Mouse (Mus musculus) hematopoietic stem cell, adult 5-6 weeks (primary cell): ENCODE data around the gene Vrtn. TPM values are rescaled to one million over a fixed set of nuclear protein-coding genes. Genes with fewer than 3 reads are reported as not detected.

ENCODE experiments used
- ATAC-seq, 2 experiments: fragments of 125-278 bp in 1 of 2; replicated peaks in 1 of 2; 2 replicates each; pipeline ENCODE4 v1.8.0; 2016 to 2017; ENCODE audit warnings: inconsistent platforms in 2 of 2, mild to moderate bottlenecking in 2 of 2, moderate number of reproducible peaks in 2 of 2, low read depth in 1 of 2, moderate TSS enrichment in 1 of 2; ENCODE audit not compliant: low FRiP score in 2 of 2, poor library complexity in 2 of 2, severe bottlenecking in 2 of 2, insufficient read depth in 1 of 2, low TSS enrichment in 1 of 2
- total RNA-seq: library from RNA; stranded (forward); fragments of 172-1452, 232-1000 nt; gene quantifications from 2 replicates; pipeline ENCODE4 v1.2.3, GENCODE M21; 2017

Gene Vrtn
- total RNA-seq, 1 experiment from 2014 or later: 0.40 TPM

DNA sequence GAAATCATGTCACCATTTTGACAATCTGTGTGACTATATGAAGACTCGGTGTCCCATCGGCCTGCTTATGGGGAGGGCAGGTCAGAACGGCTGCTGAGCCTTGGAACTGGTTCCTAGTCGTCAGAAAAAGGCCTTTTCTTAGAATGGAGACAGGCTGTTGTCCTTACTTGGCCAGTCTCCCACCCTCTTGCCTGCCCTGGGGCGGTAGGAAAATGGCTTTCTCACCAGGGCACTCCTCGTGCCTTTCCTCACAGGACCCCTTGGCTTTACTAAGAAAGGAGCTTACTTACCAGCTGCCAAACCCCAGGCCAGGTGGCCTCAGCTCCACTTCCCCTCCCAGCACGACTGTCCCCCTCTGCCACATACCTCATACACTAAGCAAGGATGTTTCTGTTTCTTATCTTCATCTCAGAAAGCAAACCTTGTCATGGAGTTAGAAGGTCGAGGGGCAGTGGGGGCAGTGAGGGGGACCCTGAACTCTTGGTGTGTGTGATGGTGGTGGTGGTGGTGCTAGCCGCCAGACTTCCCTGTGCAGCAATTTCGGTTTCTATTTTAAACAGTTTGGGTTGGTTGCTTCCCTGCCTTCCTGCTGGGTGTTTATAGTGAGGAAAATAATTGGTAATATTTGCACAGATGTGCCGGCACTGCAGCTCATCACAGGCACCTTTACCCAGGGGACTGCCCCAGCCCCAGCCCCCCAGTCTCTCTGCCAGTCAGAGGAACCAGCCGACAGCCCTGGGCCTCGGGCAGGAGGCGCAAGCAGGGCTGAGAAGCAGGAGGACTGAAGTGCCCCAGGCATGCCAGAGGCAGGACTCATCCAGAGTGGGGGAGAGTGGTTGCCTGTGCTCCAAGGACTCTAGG lies 34.1 kb downstream of the Vrtn start:
- ATAC-seq: peak; percentile 46 to 73

DNA sequence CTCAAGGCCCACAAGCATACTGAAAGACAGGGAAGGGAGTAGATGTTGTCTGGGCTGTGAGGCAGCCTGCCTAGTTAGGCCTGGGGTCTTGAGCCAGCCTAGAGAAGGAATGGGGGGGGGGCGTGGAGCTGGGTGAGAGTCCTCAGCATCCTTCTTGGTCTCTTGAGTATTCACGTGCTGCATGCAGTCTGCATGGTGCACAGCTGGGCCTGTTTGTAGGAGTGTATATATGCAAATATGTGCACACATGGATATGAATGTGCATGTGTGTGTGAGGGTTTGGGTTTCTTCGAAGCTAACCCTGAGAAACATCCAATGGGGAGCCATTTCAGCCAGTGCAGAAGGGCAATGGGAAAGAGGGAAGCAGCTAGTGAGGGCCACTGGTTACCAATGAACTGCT lies 35.2 kb downstream of the Vrtn start:
- no peak for ATAC-seq

DNA sequence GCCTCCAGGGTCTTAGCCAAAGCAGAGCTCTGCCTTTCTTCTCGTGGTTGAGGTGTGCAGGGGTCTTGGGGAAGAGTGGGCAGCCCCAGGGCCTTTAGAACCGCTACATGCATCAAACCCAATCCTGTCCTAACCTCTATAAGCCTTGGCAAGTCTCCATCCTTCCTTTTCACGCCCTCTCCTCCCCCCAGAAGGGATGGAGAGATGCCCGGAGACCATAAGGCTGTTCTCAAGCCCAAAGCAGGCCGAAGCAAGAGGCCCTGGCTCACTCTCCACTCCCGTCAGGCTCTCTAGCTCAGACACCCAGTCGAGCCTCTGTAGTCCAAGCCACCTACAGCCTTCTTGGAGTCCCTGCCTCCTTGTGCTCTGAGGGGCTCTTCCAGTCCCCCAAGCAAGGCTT lies 43.8 kb downstream of the Vrtn start:
- ATAC-seq: no peak

- ATAC-seq: no peak
Observed at GRCm38 (mm10) chr12:84686176-84686575, 45.4 kb downstream of the Vrtn start.

DNA sequence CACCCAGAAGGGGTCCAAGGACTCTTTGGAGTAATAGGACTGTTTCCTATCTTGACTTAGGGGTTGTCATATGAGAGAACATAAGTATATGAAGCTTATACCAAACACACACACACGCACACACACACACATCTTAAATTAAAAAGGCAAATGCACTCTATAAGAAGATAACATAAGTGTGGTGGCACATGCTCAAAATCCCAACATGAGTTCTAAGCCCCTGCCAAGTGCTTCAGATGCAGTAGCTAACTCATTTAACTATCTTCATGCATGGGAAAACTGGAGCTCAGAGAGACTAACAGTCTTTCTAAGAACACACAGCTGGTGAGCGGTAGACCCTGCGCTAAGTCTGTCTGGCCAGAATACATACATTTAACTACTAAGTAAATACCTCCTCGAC lies 46.7 kb downstream of the Vrtn start:
- no peak for ATAC-seq

GRCm38 (mm10) chr12:84689051-84689450 lies 48.2 kb downstream of the Vrtn start:
- no peak for ATAC-seq

GRCm38 (mm10) chr12:84691347-84691746 lies 50.5 kb downstream of the Vrtn start:
- no peak for ATAC-seq

- no peak for ATAC-seq
Observed at GRCm38 (mm10) chr12:84692141-84692540, 51.3 kb downstream of the Vrtn start.

DNA sequence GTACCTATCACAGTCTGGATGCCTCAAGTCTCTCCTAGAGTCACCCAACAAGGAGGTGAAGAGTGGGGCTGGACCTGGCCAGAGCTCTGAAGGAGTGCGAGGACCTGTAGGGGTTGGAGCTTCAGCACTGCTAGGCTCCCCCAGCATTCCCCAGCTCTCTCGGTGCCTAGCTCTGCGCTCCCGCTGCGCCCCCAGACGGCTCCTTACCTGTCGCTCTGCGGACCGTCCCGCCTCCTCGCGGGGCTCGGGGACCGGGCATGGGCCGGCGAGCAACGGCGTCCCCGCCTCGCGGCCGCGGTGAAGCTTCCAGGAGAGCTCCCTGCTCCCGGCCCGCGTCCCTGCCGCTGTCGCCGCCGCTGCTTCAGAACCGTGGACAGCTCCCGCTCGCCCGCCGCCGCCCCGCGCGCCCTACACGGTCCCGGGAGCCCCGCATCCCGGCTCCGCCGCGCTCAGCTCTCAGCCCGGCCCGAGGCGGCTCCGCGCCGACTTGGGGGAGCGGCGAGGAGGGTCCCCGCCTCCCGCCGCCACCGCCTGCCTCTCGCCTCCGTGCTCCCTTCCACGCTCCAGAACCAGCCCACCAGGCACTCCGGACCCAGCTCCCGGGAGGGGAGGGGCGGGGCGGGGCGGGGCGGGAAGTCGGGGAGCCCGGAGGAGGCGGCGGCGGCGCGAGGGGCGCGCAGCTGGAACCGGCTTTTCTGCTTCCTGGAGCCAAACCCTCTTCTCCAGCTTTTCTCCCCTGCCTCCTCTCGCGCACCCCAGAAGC lies 57.7 kb downstream of the Vrtn start, which contains the start of gene Syndig1l:
Syndig1l (minus strand) TSS at position 513 of the 763 bp plus-strand sequence.
- ATAC-seq: peak; percentile 32 to 42; a peak in 1 of 4 replicates

Other genes starting within 250 kb of the Vrtn start
- gene Entpd5, start 232.0 kb upstream of the Vrtn start, total RNA-seq: 44.0 and 58.7 TPM in 2 replicates
- 6.3 and 6.6 TPM in 2 replicates for gene Bbof1, start 231.9 kb upstream of the Vrtn start, total RNA-seq
- gene Rnf113a2, start 223.8 kb upstream of the Vrtn start, total RNA-seq: 36.1 and 45.4 TPM in 2 replicates
- gene Aldh6a1, start 190.0 kb upstream of the Vrtn start, total RNA-seq: 20.3 and 22.3 TPM in 2 replicates
- gene Lin52, start 189.6 kb upstream of the Vrtn start, total RNA-seq: 26.6 and 35.2 TPM in 2 replicates
- gene Vsx2, start 71.3 kb upstream of the Vrtn start, total RNA-seq: not detected in 2 replicates
- gene Abcd4, start 23.6 kb upstream of the Vrtn start, total RNA-seq: 6.0 and 10.7 TPM in 2 replicates
- gene Syndig1l, start 57.8 kb downstream of the Vrtn start, total RNA-seq: not detected in 2 replicates
- gene Npc2, start 132.1 kb downstream of the Vrtn start, total RNA-seq: 42.3 and 51.3 TPM in 2 replicates
- gene Isca2, start 132.2 kb downstream of the Vrtn start, total RNA-seq: 53.8 and 55.1 TPM in 2 replicates
- 0.25 TPM in 1 of 2 replicates, not detected in the other for gene Ltbp2, start 235.5 kb downstream of the Vrtn start, total RNA-seq